Mouse (Mus musculus) neural tube, embryonic 15.5 days (tissue): ENCODE measurements at regions not wholly inside any gene's neighbourhood (a gene's known extent, or its start where the extent isn't known, plus 50 kb on each side); places are given as distances from the start of the nearest gene placed in this dataset.

ENCODE experiments used
- ATAC-seq: fragments of 200-750 bp; cut with Nextera tagmentation; 2 replicates; pipeline ENCODE4 v1.8.0; 2017; ENCODE audit warnings: mild to moderate bottlenecking, moderate TSS enrichment, moderate library complexity; ENCODE audit not compliant: low FRiP score
- H3K27ac ChIP-seq: fragments of 300-500 bp; sonication (generic); replicated peaks from 2 replicates; pipeline ENCODE4 v1.5.1; 2015; ENCODE audit warnings: mild to moderate bottlenecking, inconsistent platforms
- H3K27me3 ChIP-seq: fragments of 300-500 bp; sonication (generic); replicated peaks from 2 replicates; pipeline ENCODE4 v1.6.1; 2015; ENCODE audit warnings: inconsistent platforms
- H3K36me3 ChIP-seq: fragments of 300-500 bp; sonication (generic); 2 replicates; pipeline ENCODE4 v1.6.1; 2015; ENCODE audit warnings: inconsistent platforms
- H3K4me1 ChIP-seq: fragments of 300-500 bp; sonication (generic); 2 replicates; pipeline ENCODE4 v1.6.1; 2015; ENCODE audit warnings: inconsistent platforms
- H3K4me2 ChIP-seq: fragments of 300-500 bp; sonication (generic); 2 replicates; pipeline ENCODE4 v1.6.1; 2015; ENCODE audit warnings: inconsistent platforms, mild to moderate bottlenecking, moderate library complexity
- H3K4me3 ChIP-seq: fragments of 300-500 bp; sonication (generic); replicated peaks from 2 replicates; pipeline ENCODE4 v1.5.1; 2015; ENCODE audit warnings: mild to moderate bottlenecking, inconsistent platforms
- H3K9ac ChIP-seq: fragments of 300-500 bp; sonication (generic); replicated peaks from 2 replicates; pipeline ENCODE4 v1.6.1; 2015; ENCODE audit warnings: mild to moderate bottlenecking, inconsistent platforms
- H3K9me3 ChIP-seq: fragments of 300-500 bp; sonication (generic); replicated peaks from 2 replicates; pipeline ENCODE4 v1.6.1; 2016; ENCODE audit warnings: inconsistent platforms
- WGBS: fragments of 180-500 bp; shearing (Covaris S2); methylation state at CpG from one replicate; pipeline ENCODE4 v1.1.7; 2015; ENCODE audit warnings: mixed read lengths; 5-methylcytosine and 5-hydroxymethylcytosine counted together

- H3K36me3 ChIP-seq: no peaks in the 10 kb centered on the region
- no peak overlapping the region for H3K4me3 ChIP-seq
- H3K27ac ChIP-seq: no peak overlapping the region
- no peaks in the 10 kb centered on the region for H3K9me3 ChIP-seq
- no peak for ATAC-seq
- no peaks in the 10 kb centered on the region for H3K27me3 ChIP-seq
- 57% methylated on average over 9 of the region's 9 CpGs for WGBS
- no peak overlapping the region for H3K9ac ChIP-seq
- no peak overlapping the region for H3K4me2 ChIP-seq
- no peaks in the 10 kb centered on the region for H3K4me1 ChIP-seq
Observed at GRCm38 (mm10) chr4:106053496-106053895, 262.5 kb upstream of the Usp24 start.

- Histone ChIP-seq H3K27me3 (no peaks in the 10 kb centered on the region), H3K9me3 (no peaks in the 10 kb centered on the region), H3K4me2 (no peak overlapping the region), H3K4me1 (no peaks in the 10 kb centered on the region), H3K27ac (no peak overlapping the region), H3K4me3 (no peak overlapping the region), H3K36me3 (no peaks in the 10 kb centered on the region), H3K9ac (no peak overlapping the region)
- 82% methylated on average over 7 of the region's 7 CpGs for WGBS
- ATAC-seq: no peak
Observed at GRCm38 (mm10) chr4:106054324-106054723, 261.7 kb upstream of the Usp24 start.

- peaks cover 6% of the 10 kb centered on the region; the same call in 1 of the 2 replicates for H3K4me1 ChIP-seq
- H3K9ac ChIP-seq: no peak overlapping the region
- no peaks in the 10 kb centered on the region for H3K27me3 ChIP-seq
- H3K27ac ChIP-seq: no peak overlapping the region
- no peak overlapping the region for H3K4me2 ChIP-seq
- no peaks in the 10 kb centered on the region for H3K9me3 ChIP-seq
- no peak overlapping the region for H3K4me3 ChIP-seq
- ATAC-seq: no peak
- no peaks in the 10 kb centered on the region for H3K36me3 ChIP-seq
- WGBS: 77% methylated on average over 12 of the region's 12 CpGs
Observed at GRCm38 (mm10) chr4:106062651-106063050, 253.4 kb upstream of the Usp24 start.

GRCm38 (mm10) chr4:106063851-106064382 lies 252.1 kb upstream of the Usp24 start:
- Histone ChIP-seq H3K4me2 (no peak overlapping the region), H3K27ac (no peak overlapping the region), H3K27me3 (no peaks in the 10 kb centered on the region), H3K4me3 (no peak overlapping the region), H3K36me3 (no peaks in the 10 kb centered on the region), H3K4me1 (peaks cover 6% of the 10 kb centered on the region; the same call in 1 of the 2 replicates), H3K9ac (no peak overlapping the region), H3K9me3 (no peaks in the 10 kb centered on the region)
- no peak for ATAC-seq
- 45% methylated on average over 6 of the region's 6 CpGs for WGBS

- Histone ChIP-seq H3K9ac (no peak overlapping the region), H3K9me3 (no peaks in the 10 kb centered on the region), H3K27me3 (no peaks in the 10 kb centered on the region), H3K27ac (no peak overlapping the region), H3K36me3 (no peaks in the 10 kb centered on the region), H3K4me3 (no peak overlapping the region), H3K4me2 (no peak overlapping the region), H3K4me1 (peaks cover 6% of the 10 kb centered on the region; the same call in 1 of the 2 replicates)
- WGBS: 32% methylated on average over 9 of the region's 9 CpGs
- no peak for ATAC-seq
Observed at GRCm38 (mm10) chr4:106067023-106067422, 249.0 kb upstream of the Usp24 start.

- Histone ChIP-seq H3K27me3 (no peaks in the 10 kb centered on the region), H3K4me2 (no peak overlapping the region), H3K27ac (no peak overlapping the region), H3K9me3 (no peaks in the 10 kb centered on the region), H3K36me3 (no peaks in the 10 kb centered on the region), H3K4me1 (no peaks in the 10 kb centered on the region), H3K9ac (no peak overlapping the region), H3K4me3 (no peak overlapping the region)
- no peak for ATAC-seq
Observed at GRCm38 (mm10) chr4:106083546-106083945, 232.5 kb upstream of the Usp24 start.

- ATAC-seq: no peak
Observed at GRCm38 (mm10) chr4:106091927-106092675, 223.9 kb upstream of the Usp24 start.

GRCm38 (mm10) chr4:106092676-106093070 lies 223.3 kb upstream of the Usp24 start:
- H3K4me2 ChIP-seq: no peak overlapping the region
- WGBS: 80% methylated on average over 6 of the region's 6 CpGs
- no peaks in the 10 kb centered on the region for H3K36me3 ChIP-seq
- H3K27me3 ChIP-seq: no peaks in the 10 kb centered on the region
- H3K9ac ChIP-seq: no peak overlapping the region
- H3K9me3 ChIP-seq: no peaks in the 10 kb centered on the region
- no peak for ATAC-seq
- H3K4me1 ChIP-seq: no peaks in the 10 kb centered on the region
- no peak overlapping the region for H3K4me3 ChIP-seq
- H3K27ac ChIP-seq: no peak overlapping the region

More at GRCm38 (mm10) chr4:106091927-106092675, 223.9 kb upstream of the Usp24 start:
- no peak overlapping the region for H3K27ac ChIP-seq
- 56% methylated on average over 9 of the region's 9 CpGs for WGBS
- H3K36me3 ChIP-seq: no peaks in the 10 kb centered on the region
- no peak overlapping the region for H3K9ac ChIP-seq
- H3K4me3 ChIP-seq: no peak overlapping the region
- H3K4me2 ChIP-seq: no peak overlapping the region
- H3K9me3 ChIP-seq: no peaks in the 10 kb centered on the region
- no peaks in the 10 kb centered on the region for H3K4me1 ChIP-seq
- no peaks in the 10 kb centered on the region for H3K27me3 ChIP-seq

- no peak overlapping the region for H3K4me3 ChIP-seq
- H3K36me3 ChIP-seq: no peaks in the 10 kb centered on the region
- 78% methylated on average over 2 of the region's 2 CpGs for WGBS
- no peak overlapping the region for H3K9ac ChIP-seq
- no peaks in the 10 kb centered on the region for H3K4me1 ChIP-seq
- no peak for ATAC-seq
- H3K9me3 ChIP-seq: no peaks in the 10 kb centered on the region
- no peak overlapping the region for H3K4me2 ChIP-seq
- no peaks in the 10 kb centered on the region for H3K27me3 ChIP-seq
- H3K27ac ChIP-seq: no peak overlapping the region
Observed at GRCm38 (mm10) chr4:106093252-106093651, 222.8 kb upstream of the Usp24 start.

- H3K4me2 ChIP-seq: no peak overlapping the region
- WGBS: 88% methylated on average over 11 of the region's 11 CpGs
- no peak overlapping the region for H3K4me3 ChIP-seq
- no peaks in the 10 kb centered on the region for H3K36me3 ChIP-seq
- H3K27ac ChIP-seq: no peak overlapping the region
- ATAC-seq: no peak
- H3K27me3 ChIP-seq: no peaks in the 10 kb centered on the region
- no peaks in the 10 kb centered on the region for H3K9me3 ChIP-seq
- peaks cover 1% of the 10 kb centered on the region for H3K4me1 ChIP-seq
- H3K9ac ChIP-seq: no peak overlapping the region
Observed at GRCm38 (mm10) chr4:106094882-106095556, 221.0 kb upstream of the Usp24 start.

GRCm38 (mm10) chr4:106096130-106096529 lies 219.9 kb upstream of the Usp24 start:
- ATAC-seq: no peak

GRCm38 (mm10) chr4:106097846-106098245 lies 218.2 kb upstream of the Usp24 start:
- no peak for ATAC-seq
- H3K9ac ChIP-seq: no peak overlapping the region
- 96% methylated on average over 1 of the region's 1 CpGs for WGBS

More at GRCm38 (mm10) chr4:106096130-106096529, 219.9 kb upstream of the Usp24 start:
- no peaks in the 10 kb centered on the region for H3K9me3 ChIP-seq
- no peak overlapping the region for H3K9ac ChIP-seq
- no peak overlapping the region for H3K4me3 ChIP-seq
- WGBS: 38% methylated on average over 3 of the region's 3 CpGs
- no peak overlapping the region for H3K4me2 ChIP-seq
- H3K27ac ChIP-seq: no peak overlapping the region
- H3K27me3 ChIP-seq: no peaks in the 10 kb centered on the region
- H3K36me3 ChIP-seq: no peaks in the 10 kb centered on the region
- peaks cover 11% of the 10 kb centered on the region for H3K4me1 ChIP-seq

More at GRCm38 (mm10) chr4:106097846-106098245, 218.2 kb upstream of the Usp24 start:
- H3K4me1 ChIP-seq: peaks cover 27% of the 10 kb centered on the region
- H3K27ac ChIP-seq: no peak overlapping the region
- no peak overlapping the region for H3K4me2 ChIP-seq
- H3K9me3 ChIP-seq: no peaks in the 10 kb centered on the region
- no peak overlapping the region for H3K4me3 ChIP-seq
- no peaks in the 10 kb centered on the region for H3K27me3 ChIP-seq
- H3K36me3 ChIP-seq: no peaks in the 10 kb centered on the region
